Comparison of ENCODE assay signal across 8 mouse cellular contexts in genomic region chr5:124353726-124354547, GRCm38 (mm10). TPM values are rescaled to one million over a fixed set of nuclear protein-coding genes. Genes with fewer than 3 reads are reported as not detected.
DNase-seq lines count a peak whose midpoint lies in the region; ATAC-seq and TF ChIP-seq lines count a peak whose summit lies in the region.

No protein-coding gene starts in this region.

- peaks cover 18% of the 10 kb centered on the region for H3K4me1 ChIP-seq in cerebellum, adult 2 months (ENCODE audit: control insufficient read depth, insufficient read depth, low read length)
- peaks cover 14% of the 10 kb centered on the region for H3K4me1 ChIP-seq in hindbrain, postnatal 0 days (ENCODE audit: insufficient read depth, low read length)
- H3K4me1 ChIP-seq in liver, embryonic 13.5 days (replicated peaks) = peaks cover 46% of the 10 kb centered on the region
- peaks cover 21% of the 10 kb centered on the region for H3K4me1 ChIP-seq in testis, adult 2 months (ENCODE audit: control insufficient read depth, insufficient read depth, low read length)

- peak overlapping the region; percentile 98 for H3K9ac ChIP-seq in hindbrain, postnatal 0 days (replicated peaks; ENCODE audit: low read length)
- peak overlapping the region; percentile 96 for H3K9ac ChIP-seq in liver, embryonic 13.5 days

- no peak for ATAC-seq in hindbrain, postnatal 0 days
- peak; percentile 45 for ATAC-seq in liver, embryonic 13.5 days (ENCODE audit: low read depth)

- peak overlapping the region; percentile 73 for H3K4me3 ChIP-seq in cerebellum, adult 2 months (replicated peaks; ENCODE audit: insufficient read depth, low read depth, low read length)
- peak overlapping the region; percentile 96 for H3K4me3 ChIP-seq in hindbrain, postnatal 0 days (ENCODE audit: low read length)
- peak overlapping the region; percentile 94 for H3K4me3 ChIP-seq in liver, embryonic 13.5 days (replicated peaks)
- peak overlapping the region; percentile 90 for H3K4me3 ChIP-seq in testis, adult 2 months (ENCODE audit: control insufficient read depth, low read depth, low read length)

- H3K9me3 ChIP-seq in hindbrain, postnatal 0 days (ENCODE audit: low read length) = no peaks in the 10 kb centered on the region
- no peaks in the 10 kb centered on the region for H3K9me3 ChIP-seq in liver, embryonic 13.5 days (replicated peaks)

- peak; percentile 63 to 83 for DNase-seq in adrenal gland, adult (ENCODE audit: inconsistent age in 2 of 2, low spot score in 1 of 2)
- no peak for DNase-seq in adrenal gland, adult 8-10 months
- peak; percentile 62 to 72 for DNase-seq in cerebellum, adult 2 months
- DNase-seq in gastrocnemius, adult 18-20 months (ENCODE audit: low spot score) = peak; percentile 64
- peak; percentile 69 for DNase-seq in hindbrain, postnatal 0 days (ENCODE audit: low spot score)
- DNase-seq in liver, embryonic 13.5 days = peak; percentile 43
- peak; percentile 27 to 59 for DNase-seq in natural killer cell, adult 2 months (ENCODE audit: low spot score in 2 of 2)

- H3K27ac ChIP-seq in cerebellum, adult 2 months (ENCODE audit: insufficient read depth, low read length) = peak overlapping the region; percentile 96
- H3K27ac ChIP-seq in hindbrain, postnatal 0 days = peak overlapping the region; percentile 98
- peak overlapping the region; percentile 89 for H3K27ac ChIP-seq in liver, embryonic 13.5 days
- peak overlapping the region; percentile 89 for H3K27ac ChIP-seq in testis, adult 2 months (ENCODE audit: control insufficient read depth, insufficient read depth, low read depth, low read length)

- no peak for TF ChIP-seq POLR2A in cerebellum, adult 2 months (IDR thresholded peaks at IDR 0.05; ENCODE audit: borderline replicate concordance, insufficient read depth, low read length)
- TF ChIP-seq POLR2A in testis, adult 2 months (IDR thresholded peaks at IDR 0.05; ENCODE audit: control insufficient read depth, low read depth, low read length) = no peak

- no peaks in the 10 kb centered on the region for H3K27me3 ChIP-seq in cerebellum, adult 2 months (ENCODE audit: control insufficient read depth, insufficient read depth, low read length)
- no peaks in the 10 kb centered on the region for H3K27me3 ChIP-seq in hindbrain, postnatal 0 days (ENCODE audit: insufficient read depth, low read length)
- H3K27me3 ChIP-seq in liver, embryonic 13.5 days = no peaks in the 10 kb centered on the region
- no peaks in the 10 kb centered on the region for H3K27me3 ChIP-seq in testis, adult 2 months (ENCODE audit: control insufficient read depth, insufficient read depth, low read length)

- 1% methylated on average over 114 of the region's 132 CpGs for WGBS in cerebellum, adult 2 months
- under 1% methylated on average over 48 of the region's 132 CpGs for WGBS in hindbrain, postnatal 0 days
- 1% methylated on average over 77 of the region's 132 CpGs for WGBS in liver, embryonic 13.5 days (ENCODE audit: insufficient replicate concordance)

- TF ChIP-seq CTCF in cerebellum, adult 2 months (IDR thresholded peaks at IDR 0.05; ENCODE audit: borderline replicate concordance, insufficient read depth, low read depth, low read length) = no peak
- TF ChIP-seq CTCF in hindbrain, postnatal 0 days (IDR thresholded peaks at IDR 0.05; ENCODE audit: low read depth) = no peak; the same call in 1 of the 2 replicates
- TF ChIP-seq CTCF in testis, adult 2 months (IDR thresholded peaks at IDR 0.05; ENCODE audit: control insufficient read depth, insufficient read depth, insufficient replicate concordance, low read depth, low read length) = no peak

- peaks cover 2% of the 10 kb centered on the region; the same call in 1 of the 2 replicates for H3K36me3 ChIP-seq in hindbrain, postnatal 0 days (ENCODE audit: insufficient read depth, low read length)
- peaks cover 15% of the 10 kb centered on the region for H3K36me3 ChIP-seq in liver, embryonic 13.5 days
- H3K36me3 ChIP-seq in testis, adult 2 months (ENCODE audit: control insufficient read depth, insufficient read depth, low read length) = no peaks in the 10 kb centered on the region

- H3K4me2 ChIP-seq in hindbrain, postnatal 0 days (ENCODE audit: low read depth, low read length) = peak overlapping the region; percentile 90
- H3K4me2 ChIP-seq in liver, embryonic 13.5 days = peak overlapping the region; percentile 97

RNA-seq across cellular contexts. Expression of gene Cdk2ap1, which starts 8.9 kb away (rescaled TPM):
- 100 to 1,000 TPM; 125 to 175 (median 144) TPM for total RNA-seq in adrenal gland, adult 8-10 months (2022)
- polyA plus RNA-seq in cerebellum, adult 2 months (2012; rRNA removed) = 267 and 279 TPM in 2 replicates
- total RNA-seq in gastrocnemius, adult 18-20 months (2021) = 100 to 1,000 TPM; 146 to 161 TPM
- total RNA-seq in hindbrain, postnatal 0 days (2014; rRNA removed) = 209 and 223 TPM in 2 replicates
- polyA plus RNA-seq in hindbrain, postnatal 0 days (2015; fragmentation: Nextera tagmentation; extraction: Ambion mirVana) = 102 and 109 TPM in 2 replicates
- polyA plus RNA-seq in liver, embryonic 13.5 days (2015; fragmentation: Nextera tagmentation; extraction: Ambion mirVana) = 15.2 and 17.1 TPM in 2 replicates
- polyA plus RNA-seq in testis, adult 2 months (2012; rRNA removed) = 40.6 and 41.5 TPM in 2 replicates

RNA-seq across cellular contexts. Expression of gene 2810006K23Rik, which starts 26.0 kb away (rescaled TPM):
- 10 to 100 TPM; 14.8 to 19.7 (median 15.9) TPM for total RNA-seq in adrenal gland, adult 8-10 months (2022)
- polyA plus RNA-seq in cerebellum, adult 2 months (2012; rRNA removed) = 10.5 and 12.0 TPM in 2 replicates
- 1 to 10 TPM; 7.3 to 7.7 TPM for total RNA-seq in gastrocnemius, adult 18-20 months (2021)
- total RNA-seq in hindbrain, postnatal 0 days (2014; rRNA removed) = 8.1 and 12.0 TPM in 2 replicates
- 9.7 and 11.3 TPM in 2 replicates for polyA plus RNA-seq in hindbrain, postnatal 0 days (2015; fragmentation: Nextera tagmentation; extraction: Ambion mirVana)
- 7.0 and 7.7 TPM in 2 replicates for polyA plus RNA-seq in liver, embryonic 13.5 days (2015; fragmentation: Nextera tagmentation; extraction: Ambion mirVana)
- 3.9 and 4.8 TPM in 2 replicates for polyA plus RNA-seq in testis, adult 2 months (2012; rRNA removed)

RNA-seq across cellular contexts. Expression of gene Mphosph9, which starts 26.2 kb away (rescaled TPM):
- 10 to 100 TPM in 2 of 4 experiments, 1 to 10 TPM in 2; 9.3 to 17.8 (median 12.9) TPM for total RNA-seq in adrenal gland, adult 8-10 months (2022)
- 27.2 and 32.6 TPM in 2 replicates for polyA plus RNA-seq in cerebellum, adult 2 months (2012; rRNA removed)
- total RNA-seq in gastrocnemius, adult 18-20 months (2021) = 1 to 10 TPM; 3.1 to 3.3 TPM
- total RNA-seq in hindbrain, postnatal 0 days (2014; rRNA removed) = 13.4 and 20.7 TPM in 2 replicates
- 9.2 and 11.1 TPM in 2 replicates for polyA plus RNA-seq in hindbrain, postnatal 0 days (2015; fragmentation: Nextera tagmentation; extraction: Ambion mirVana)
- 5.6 and 6.3 TPM in 2 replicates for polyA plus RNA-seq in liver, embryonic 13.5 days (2015; fragmentation: Nextera tagmentation; extraction: Ambion mirVana)
- polyA plus RNA-seq in testis, adult 2 months (2012; rRNA removed) = 29.0 and 30.7 TPM in 2 replicates
